In genomic region chr5:124908860-124909259, GRCm38 (mm10) we compare ENCODE assay signal across 8 mouse cellular contexts. TPM values are rescaled to one million over a fixed set of nuclear protein-coding genes. Genes with fewer than 3 reads are reported as not detected.
A peak's percentile ranks its signal among the peaks of the same experiment; 100 is the strongest.
DNase-seq lines count a peak whose midpoint lies in the region; ATAC-seq lines count a peak whose summit lies in the region.

No protein-coding gene starts in this region.

- no peak overlapping the region for H3K27ac ChIP-seq in hindbrain, embryonic 16.5 days (ENCODE audit: low read depth, low read length)

- no peak overlapping the region for H3K4me2 ChIP-seq in hindbrain, embryonic 16.5 days (ENCODE audit: low read length)

- ATAC-seq in hindbrain, embryonic 16.5 days = peak; percentile 89
- ATAC-seq in megakaryocyte progenitor cell, adult 5-6 weeks (replicated peaks; ENCODE audit: poor library complexity) = peak; percentile 99

- no peak overlapping the region for H3K4me3 ChIP-seq in hindbrain, embryonic 16.5 days (ENCODE audit: low read length)

- peaks cover 12% of the 10 kb centered on the region for H3K4me1 ChIP-seq in hindbrain, embryonic 16.5 days (ENCODE audit: control insufficient read depth, insufficient read depth, low read depth, low read length)

- no peaks in the 10 kb centered on the region for H3K36me3 ChIP-seq in hindbrain, embryonic 16.5 days (ENCODE audit: control insufficient read depth, insufficient read depth, low read length)

- WGBS in hindbrain, embryonic 16.5 days = 29% methylated on average over 5 of the region's 5 CpGs

- no peak overlapping the region for H3K9ac ChIP-seq in hindbrain, embryonic 16.5 days (ENCODE audit: low read depth, low read length)

- no peaks in the 10 kb centered on the region for H3K9me3 ChIP-seq in hindbrain, embryonic 16.5 days (ENCODE audit: control insufficient read depth, low read length)

- peak; percentile 38 for DNase-seq in WW6 (ENCODE audit: low read depth, low spot score)
- DNase-seq in cerebellum, postnatal 14 days = peak; percentile 91 to 93
- peak; percentile 66 to 84 for DNase-seq in frontal cortex, postnatal 36 days (ENCODE audit: low spot score in 2 of 2)
- DNase-seq in left cerebral cortex, adult 11 months (ENCODE audit: low spot score) = peak; percentile 53
- peak; percentile 70 to 79 for DNase-seq in right cerebral cortex, postnatal 36 days (ENCODE audit: low spot score in 2 of 2)
- peak; percentile 62 to 79 for DNase-seq in urinary bladder, postnatal 36 days (ENCODE audit: low spot score in 2 of 2)

- no peaks in the 10 kb centered on the region for H3K27me3 ChIP-seq in hindbrain, embryonic 16.5 days (replicated peaks; ENCODE audit: control insufficient read depth, insufficient read depth, low read length)

RNA-seq across cellular contexts. Expression of gene Zfp664, which starts 46.4 kb away (rescaled TPM):
- polyA plus RNA-seq in hindbrain, embryonic 16.5 days (2015; fragmentation: Nextera tagmentation; extraction: Ambion mirVana) = 75.7 and 77.1 TPM in 2 replicates
- 8.5 TPM in 2 replicates for total RNA-seq in megakaryocyte progenitor cell, adult 5-6 weeks (2015)
- total RNA-seq in megakaryocyte progenitor cell, adult 5-6 weeks (2017) = 7.8 and 13.3 TPM in 2 replicates

RNA-seq across cellular contexts. Expression of gene Ccdc92, which starts 46.6 kb away (rescaled TPM):
- 47.0 and 51.3 TPM in 2 replicates for polyA plus RNA-seq in hindbrain, embryonic 16.5 days (2015; fragmentation: Nextera tagmentation; extraction: Ambion mirVana)
- not detected in 2 replicates for total RNA-seq in megakaryocyte progenitor cell, adult 5-6 weeks (2015)
- total RNA-seq in megakaryocyte progenitor cell, adult 5-6 weeks (2017) = 0.21 TPM in 1 of 2 replicates, not detected in the other

Comparison
In these comparisons a context has a peak if more than half of its experiments do, and no peak if none do; other contexts are left out.
1. DNase-seq: peak in every context shown above with its lines; median percentile 92 in cerebellum, postnatal 14 days; 75 in frontal cortex, postnatal 36 days; 74 in right cerebral cortex, postnatal 36 days; 70 in urinary bladder, postnatal 36 days; 53 in left cerebral cortex, adult 11 months; 38 in WW6.